Mouse (Mus musculus) lung, embryonic 14.5 days (tissue): Measurements from ENCODE around the gene Jag1. TPM values are rescaled to one million over a fixed set of nuclear protein-coding genes. Genes with fewer than 3 reads are reported as not detected.

ENCODE experiments used
- ATAC-seq: fragments of 200-750 bp; cut with Nextera tagmentation; 2 replicates; pipeline ENCODE4 v1.8.0; 2017; ENCODE audit warnings: mild to moderate bottlenecking, moderate TSS enrichment, moderate library complexity; ENCODE audit not compliant: insufficient read depth
- DNase-seq: peaks from one replicate; pipeline ENCODE4 v3.0.0-alpha.2; 2015
- H3K27ac ChIP-seq: fragments of 300-500 bp; sonication (generic); 2 replicates; pipeline ENCODE4 v1.5.1; 2014; ENCODE audit warnings: low read depth, mild to moderate bottlenecking, moderate library complexity
- H3K27me3 ChIP-seq: fragments of 300-500 bp; sonication (generic); 2 replicates; pipeline ENCODE4 v1.6.1; 2014; ENCODE audit warnings: low read length, control low read depth; ENCODE audit not compliant: insufficient read depth
- H3K36me3 ChIP-seq: fragments of 300-500 bp; sonication (generic); 2 replicates; pipeline ENCODE4 v1.6.1; 2014; ENCODE audit warnings: control low read depth; ENCODE audit not compliant: insufficient read depth
- H3K4me1 ChIP-seq: fragments of 300-500 bp; sonication (generic); 2 replicates; pipeline ENCODE4 v1.6.1; 2014; ENCODE audit warnings: antibody characterized with exemption, control low read depth; ENCODE audit not compliant: insufficient read depth
- H3K4me2 ChIP-seq: fragments of 300-500 bp; sonication (generic); 2 replicates; pipeline ENCODE4 v1.6.1; 2014; ENCODE audit warnings: mild to moderate bottlenecking
- H3K4me3 ChIP-seq: fragments of 300-500 bp; sonication (generic); 2 replicates; pipeline ENCODE4 v1.5.1; 2014; ENCODE audit warnings: low read depth, low read length
- H3K9ac ChIP-seq: fragments of 300-500 bp; sonication (generic); 2 replicates; pipeline ENCODE4 v1.6.1; 2014
- H3K9me3 ChIP-seq: fragments of 300-500 bp; sonication (generic); 2 replicates; pipeline ENCODE4 v1.6.1; 2016; ENCODE audit warnings: low read depth, low read length, control low read depth
- CTCF ChIP-seq: IDR thresholded peaks from 2 replicates; pipeline ENCODE4 v1.5.1; 2016; ENCODE audit warnings: antibody characterized with exemption, low read depth
- WGBS: fragments of 180-500 bp; shearing (Covaris S2); extraction: QIAGEN DNeasy Blood & Tissue Kit; methylation state at CpG from one replicate; pipeline ENCODE4 v1.1.7; 2014; 5-methylcytosine and 5-hydroxymethylcytosine counted together
- polyA plus RNA-seq: library from polyadenylated mRNA; unstranded; fragments of >200 nt; fragmentation: Nextera tagmentation; extraction: Ambion mirVana; gene quantifications from 2 replicates; pipeline ENCODE4 v1.2.1, GENCODE M21; 2014

Gene Jag1
- polyA plus RNA-seq, 1 experiment from 2014 or later, result 15.3 TPM

GRCm38 (mm10) chr2:137063829-137064228 lies 52.6 kb downstream of the Jag1 start:
- no peaks in the 10 kb centered on the region for H3K9me3 ChIP-seq
- H3K27me3 ChIP-seq, result no peaks in the 10 kb centered on the region
- no peak overlapping the region for H3K4me3 ChIP-seq
- TF ChIP-seq CTCF, result no peak
- ATAC-seq (no peak), DNase-seq (no peak)
- no peak overlapping the region for H3K4me2 ChIP-seq
- no peak overlapping the region for H3K9ac ChIP-seq
- peaks cover 4% of the 10 kb centered on the region; the same call in 1 of the 2 replicates for H3K4me1 ChIP-seq
- 0 out of 2 replicates have a peak, but pooled peaks cover 4% of the 10 kb centered on the region for H3K36me3 ChIP-seq
- WGBS, result 73% methylated on average over 1 of the region's 1 CpGs
- no peak overlapping the region for H3K27ac ChIP-seq

- Histone ChIP-seq H3K9ac (no peak overlapping the region), H3K4me1 (no peaks in the 10 kb centered on the region), H3K36me3 (no peaks in the 10 kb centered on the region), H3K27ac (no peak overlapping the region), H3K4me2 (no peak overlapping the region), H3K27me3 (no peaks in the 10 kb centered on the region), H3K4me3 (no peak overlapping the region), H3K9me3 (no peaks in the 10 kb centered on the region)
- ATAC-seq (peak; percentile 44; the same call in 1 of the 2 replicates), DNase-seq (peak; percentile 19)
- 63% methylated on average over 1 of the region's 1 CpGs for WGBS
- TF ChIP-seq CTCF, result no peak
Observed at GRCm38 (mm10) chr2:137049906-137050305, 66.5 kb downstream of the Jag1 start.

GRCm38 (mm10) chr2:137049367-137049766 lies 67.1 kb downstream of the Jag1 start:
- Histone ChIP-seq H3K36me3 (no peaks in the 10 kb centered on the region), H3K9ac (no peak overlapping the region), H3K4me1 (no peaks in the 10 kb centered on the region), H3K4me3 (no peak overlapping the region), H3K9me3 (no peaks in the 10 kb centered on the region), H3K4me2 (no peak overlapping the region), H3K27me3 (no peaks in the 10 kb centered on the region), H3K27ac (no peak overlapping the region)
- 63% methylated on average over 2 of the region's 2 CpGs for WGBS
- DNase-seq (no peak), ATAC-seq (no peak)
- TF ChIP-seq CTCF, result no peak

- Histone ChIP-seq H3K27ac (no peak overlapping the region), H3K9ac (no peak overlapping the region), H3K4me3 (no peak overlapping the region), H3K4me1 (no peaks in the 10 kb centered on the region), H3K9me3 (no peaks in the 10 kb centered on the region), H3K4me2 (no peak overlapping the region), H3K27me3 (no peaks in the 10 kb centered on the region), H3K36me3 (no peaks in the 10 kb centered on the region)
- 92% methylated on average over 2 of the region's 2 CpGs for WGBS
- DNase-seq (no peak), ATAC-seq (no peak)
- TF ChIP-seq CTCF, result no peak
Observed at GRCm38 (mm10) chr2:137044122-137044521, 72.3 kb downstream of the Jag1 start.

Other genes starting within 250 kb of the Jag1 start
- 29.3 and 36.8 TPM in 2 replicates for gene AL731706.2, start 231.0 kb downstream of the Jag1 start, polyA plus RNA-seq
- 5.5 and 6.3 TPM in 2 replicates for gene Slx4ip, start 225.4 kb downstream of the Jag1 start, polyA plus RNA-seq
- 29.5 and 30.8 TPM in 2 replicates for gene AL731706.1, start 225.3 kb downstream of the Jag1 start, polyA plus RNA-seq
- gene Mkks, start 225.3 kb downstream of the Jag1 start, polyA plus RNA-seq, result 11.9 and 12.2 TPM in 2 replicates